Mouse (Mus musculus): ENCODE measurements around the gene Gbgt1. TPM values are rescaled to one million over a fixed set of nuclear protein-coding genes. Genes with fewer than 3 reads are reported as not detected.

Gbgt1 gene
- 3.9 TPM for polyA plus RNA-seq (2014; fragmentation: Illumina TruSeq; extraction: RNeasy Lipid Tissue Mini Kit (QIAGEN cat#74804); ENCODE audit: low read depth, low replicate concordance)

DNA sequence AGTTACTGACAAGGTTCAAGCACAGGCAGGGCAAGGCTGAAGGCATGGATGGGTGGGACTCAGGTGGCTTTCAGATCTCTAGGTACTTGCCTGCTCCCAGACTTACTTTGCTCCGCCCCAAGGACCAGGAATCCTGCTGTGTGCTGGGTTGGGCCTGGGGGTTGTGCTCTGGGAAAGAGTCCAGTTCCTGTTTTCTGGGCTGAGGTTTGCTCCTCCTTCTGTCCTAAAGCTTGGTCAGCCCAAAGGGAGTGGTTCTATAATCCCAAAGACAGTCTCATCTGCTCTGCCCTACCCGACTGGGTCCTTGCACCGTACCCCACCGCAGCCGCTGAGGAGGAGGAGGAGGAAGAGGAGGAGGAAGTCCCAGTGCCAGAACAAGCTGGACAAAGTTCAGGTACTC lies at the start of gene Gbgt1:
Gene Gbgt1 (plus strand): TSS at position 221 of the 400 bp plus-strand sequence.

DNA sequence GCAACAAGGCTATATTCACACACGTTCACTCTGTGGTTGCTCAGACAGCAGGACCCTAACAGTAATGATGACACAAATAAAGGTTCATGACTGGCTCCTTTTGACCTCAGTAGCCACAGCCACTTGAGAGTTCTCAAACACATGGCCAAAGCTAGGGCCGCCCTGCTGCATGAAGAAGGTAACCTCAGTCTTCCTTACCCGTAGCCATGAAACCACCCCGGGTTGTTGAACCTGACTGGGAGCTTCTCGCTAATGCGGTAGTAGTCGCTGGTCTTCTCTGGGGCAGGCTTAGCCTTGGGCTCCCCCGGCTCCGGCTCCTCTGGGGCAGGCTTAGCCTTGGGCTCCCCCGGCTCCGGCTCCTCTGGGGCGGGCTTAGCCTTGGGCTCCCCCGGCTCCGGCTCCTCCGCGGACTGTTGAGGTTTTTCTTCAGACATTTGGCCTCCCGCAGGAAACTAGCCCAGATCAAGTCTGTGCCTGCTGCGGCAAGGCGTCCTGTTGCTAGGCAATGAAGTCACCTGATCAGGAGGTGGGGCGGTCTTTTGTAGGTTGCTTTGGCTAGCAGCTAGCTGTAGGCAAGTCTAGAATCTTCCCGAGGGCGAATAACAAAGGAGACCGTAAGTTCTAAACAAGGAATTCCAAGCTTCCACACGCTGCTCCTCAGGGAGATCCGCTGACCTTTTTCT lies 30.7 kb upstream of the Gbgt1 start, which contains the start of gene 1700007K13Rik:
Gene 1700007K13Rik (minus strand): TSS at position 497 of the 683 bp plus-strand sequence.

DNA sequence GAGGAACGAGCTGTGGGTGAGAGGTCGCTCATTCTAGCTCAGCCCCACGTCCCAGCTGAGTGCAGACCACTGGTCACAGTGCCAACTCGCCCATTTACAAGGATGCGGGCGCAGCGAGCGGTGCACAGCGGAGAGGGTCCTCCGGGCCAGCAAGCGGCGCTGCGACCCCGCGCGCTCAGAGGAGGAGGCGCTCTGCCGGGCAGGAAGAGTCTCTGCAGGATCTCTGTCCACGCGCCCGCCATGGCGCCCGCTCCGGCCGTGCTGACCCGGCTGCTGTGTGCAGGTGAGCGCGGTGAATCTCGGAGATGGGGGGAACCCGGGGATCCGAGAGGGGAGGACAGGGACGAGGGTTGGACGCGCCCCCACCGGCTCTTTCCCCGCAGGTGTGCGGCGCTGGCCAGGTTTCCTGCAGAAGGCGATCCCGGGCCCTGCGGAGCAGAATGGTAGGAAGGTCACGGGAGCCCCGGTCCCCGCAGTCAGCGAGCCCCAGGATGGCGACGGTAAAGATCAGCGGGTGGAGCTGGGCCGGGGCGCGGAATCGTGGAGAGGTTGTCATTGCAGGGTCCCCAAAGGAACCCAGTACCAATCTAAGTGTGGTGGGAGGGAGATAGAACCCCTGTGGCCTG lies 28.7 kb upstream of the Gbgt1 start, which contains the start of gene Mrps2:
Gene Mrps2 (plus strand): TSS at position 207 of the 626 bp plus-strand sequence.

GRCm38 (mm10) chr2:28505795-28506194 lies 9.1 kb downstream of the Gbgt1 start, which contains the start of gene Gm10134:
Gene Gm10134 (plus strand): TSS chr2:28506095.

DNA sequence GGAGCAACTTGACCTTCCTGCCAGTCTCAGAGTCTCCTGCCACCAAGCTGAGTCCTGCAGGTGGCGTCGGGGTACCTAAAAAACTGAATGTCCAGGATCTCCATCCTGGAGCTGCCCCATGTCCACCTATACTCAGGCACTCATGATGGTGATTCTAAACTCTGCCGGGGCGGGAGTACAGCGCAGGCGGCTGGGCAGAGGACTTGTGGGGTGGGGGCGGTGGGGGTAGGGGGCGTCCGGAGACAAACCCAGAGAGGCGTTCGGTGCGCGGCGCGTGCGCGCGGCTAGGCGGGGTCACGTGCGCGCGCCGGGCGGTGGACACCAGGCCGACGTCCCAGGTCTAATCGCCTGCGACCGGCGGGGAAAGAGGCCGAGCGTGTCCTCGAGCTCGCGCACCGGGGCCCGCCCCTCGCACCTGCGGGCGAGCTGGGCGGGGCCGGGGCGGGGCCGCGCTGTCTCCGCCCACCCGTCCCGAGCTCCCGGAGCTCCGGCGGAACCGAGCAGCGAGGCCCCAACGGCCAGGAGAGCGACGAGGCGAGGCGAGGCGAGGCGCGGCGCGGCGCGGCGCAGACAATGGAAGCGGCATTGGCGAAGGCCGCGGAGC lies 16.2 kb downstream of the Gbgt1 start, which contains the start of gene Ralgds:
Gene Ralgds (plus strand): TSS at position 328 of the 604 bp plus-strand sequence.

Other genes with a start within 250 kb of the Gbgt1 start
- 5.2 TPM for gene Ppp1r26, start 50.1 kb upstream of the Gbgt1 start, polyA plus RNA-seq (2014; fragmentation: Illumina TruSeq; extraction: RNeasy Lipid Tissue Mini Kit (QIAGEN cat#74804); ENCODE audit: low read depth, low replicate concordance)
- gene 1700007K13Rik, start 30.6 kb upstream of the Gbgt1 start, polyA plus RNA-seq (2014; fragmentation: Illumina TruSeq; extraction: RNeasy Lipid Tissue Mini Kit (QIAGEN cat#74804); ENCODE audit: low read depth, low replicate concordance), result 6.0 TPM
- gene Mrps2, start 28.8 kb upstream of the Gbgt1 start, polyA plus RNA-seq (2014; fragmentation: Illumina TruSeq; extraction: RNeasy Lipid Tissue Mini Kit (QIAGEN cat#74804); ENCODE audit: low read depth, low replicate concordance), result 22.5 TPM
- 1.3 TPM for gene Gm10134, start 9.2 kb downstream of the Gbgt1 start, polyA plus RNA-seq (2014; fragmentation: Illumina TruSeq; extraction: RNeasy Lipid Tissue Mini Kit (QIAGEN cat#74804); ENCODE audit: low read depth, low replicate concordance)
- 52.8 TPM for gene Ralgds, start 16.2 kb downstream of the Gbgt1 start, polyA plus RNA-seq (2014; fragmentation: Illumina TruSeq; extraction: RNeasy Lipid Tissue Mini Kit (QIAGEN cat#74804); ENCODE audit: low read depth, low replicate concordance)
- 0.63 TPM for gene Cel, start 66.5 kb downstream of the Gbgt1 start, polyA plus RNA-seq (2014; fragmentation: Illumina TruSeq; extraction: RNeasy Lipid Tissue Mini Kit (QIAGEN cat#74804); ENCODE audit: low read depth, low replicate concordance)
- gene Gtf3c5, start 86.9 kb downstream of the Gbgt1 start, polyA plus RNA-seq (2014; fragmentation: Illumina TruSeq; extraction: RNeasy Lipid Tissue Mini Kit (QIAGEN cat#74804); ENCODE audit: low read depth, low replicate concordance), result 14.5 TPM
- gene Gfi1b, start 125.1 kb downstream of the Gbgt1 start, polyA plus RNA-seq (2014; fragmentation: Illumina TruSeq; extraction: RNeasy Lipid Tissue Mini Kit (QIAGEN cat#74804); ENCODE audit: low read depth, low replicate concordance), result 2.0 TPM
- gene Tsc1, start 144.3 kb downstream of the Gbgt1 start, polyA plus RNA-seq (2014; fragmentation: Illumina TruSeq; extraction: RNeasy Lipid Tissue Mini Kit (QIAGEN cat#74804); ENCODE audit: low read depth, low replicate concordance), result 26.4 TPM
- 20.4 TPM for gene Spaca9, start 202.8 kb downstream of the Gbgt1 start, polyA plus RNA-seq (2014; fragmentation: Illumina TruSeq; extraction: RNeasy Lipid Tissue Mini Kit (QIAGEN cat#74804); ENCODE audit: low read depth, low replicate concordance)
- 9.2 TPM for gene Ak8, start 203.3 kb downstream of the Gbgt1 start, polyA plus RNA-seq (2014; fragmentation: Illumina TruSeq; extraction: RNeasy Lipid Tissue Mini Kit (QIAGEN cat#74804); ENCODE audit: low read depth, low replicate concordance)

Measured in adipose tissue, adult 10 weeks (tissue).